Mouse (Mus musculus): ENCODE measurements at regions not wholly inside any gene's neighbourhood (a gene's known extent, or its start where the extent isn't known, plus 50 kb on each side); places are given as distances from the start of the nearest gene placed in this dataset.

- no peak for DNase-seq
Measured at GRCm38 (mm10) chr2:117548273-117548672, 205.5 kb upstream of the Rasgrp1 start.

GRCm38 (mm10) chr2:117556301-117556700, 213.5 kb upstream of the Rasgrp1 start:
- peak; percentile 14 for DNase-seq

DNA sequence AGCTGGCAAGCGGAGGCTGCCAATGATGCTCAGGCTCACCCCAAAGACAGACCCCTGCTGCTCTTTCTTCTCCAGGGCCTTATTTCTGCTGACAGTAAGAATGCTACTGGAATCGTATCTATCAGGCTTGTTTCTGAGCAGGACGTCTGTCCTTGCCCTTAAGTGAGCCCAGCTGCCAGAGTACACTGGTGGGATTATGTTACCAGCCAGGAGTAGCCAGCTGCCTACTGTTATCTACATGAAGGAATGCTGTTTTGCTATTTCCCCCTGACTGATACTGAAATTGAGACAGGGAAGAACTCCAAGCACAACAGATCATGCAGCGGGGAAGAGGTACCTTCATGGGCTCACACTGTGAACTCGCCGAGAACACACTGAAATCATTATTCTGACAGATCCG, 228.2 kb upstream of the Rasgrp1 start:
- peak; percentile 26 for DNase-seq

DNA sequence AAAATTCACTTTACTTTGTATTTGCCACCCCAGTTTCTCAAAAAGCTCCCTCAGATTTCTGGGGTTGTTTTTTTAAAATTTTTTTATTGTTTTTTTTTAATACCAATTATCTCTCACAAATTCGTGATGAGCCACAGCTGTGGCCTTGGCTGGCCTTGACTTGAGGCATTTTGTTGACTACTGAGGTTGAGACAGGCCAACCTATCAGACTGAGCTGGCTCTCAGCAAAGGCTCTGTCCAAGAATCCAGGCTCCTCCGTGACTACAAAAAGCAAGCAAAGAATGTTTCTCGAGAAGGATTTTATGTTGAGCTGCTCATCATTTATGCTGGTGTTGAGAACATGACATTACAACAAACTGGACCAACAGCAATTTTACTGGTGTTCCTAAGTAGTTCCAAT, 244.6 kb upstream of the Rasgrp1 start:
- DNase-seq: no peak

- no peak for DNase-seq
Measured at GRCm38 (mm10) chr2:117595028-117595427, 252.2 kb upstream of the Rasgrp1 start.

DNA sequence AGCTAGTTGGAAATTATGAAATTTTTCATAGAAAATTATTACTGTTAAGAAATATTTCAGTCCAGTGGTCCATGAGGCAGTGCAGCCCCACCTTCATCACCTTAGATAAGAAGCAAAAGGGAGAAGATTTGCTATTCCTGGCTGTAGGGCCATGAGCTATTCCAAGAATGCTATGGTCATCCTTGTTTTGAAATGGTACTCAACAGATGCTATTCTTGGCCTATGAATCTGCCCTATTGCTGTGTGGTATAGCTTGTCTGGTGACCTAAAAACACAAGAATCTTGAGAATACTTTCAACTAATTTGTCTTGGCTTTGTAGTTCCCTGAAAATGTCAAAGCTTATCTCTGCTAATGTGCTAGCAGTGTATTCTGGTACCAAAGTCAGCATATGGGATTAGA, 254.8 kb upstream of the Rasgrp1 start:
- no peak for DNase-seq

DNA sequence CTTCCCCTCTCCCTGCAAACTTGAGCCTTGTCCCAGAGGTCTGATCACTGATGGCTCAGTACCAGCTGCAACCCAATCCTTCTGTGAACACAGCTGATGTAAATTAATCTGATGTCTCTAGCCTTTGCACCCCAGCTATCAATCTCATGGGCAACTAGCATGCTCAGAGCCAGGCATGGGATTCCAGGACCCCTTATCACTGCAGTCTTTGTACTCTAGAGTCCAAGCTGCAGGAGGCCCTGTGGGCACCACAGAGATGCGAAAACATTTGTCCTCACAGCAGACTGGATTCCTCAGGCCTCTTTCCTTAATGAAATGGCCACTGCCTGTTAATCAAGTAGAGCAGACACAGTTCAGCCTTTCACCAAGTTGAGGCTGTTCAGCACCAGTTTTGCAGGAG, 272.0 kb upstream of the Rasgrp1 start:
- DNase-seq: peak; percentile 43

- DNase-seq: no peak
Measured at GRCm38 (mm10) chr2:117618063-117618462, 275.3 kb upstream of the Rasgrp1 start.

DNA sequence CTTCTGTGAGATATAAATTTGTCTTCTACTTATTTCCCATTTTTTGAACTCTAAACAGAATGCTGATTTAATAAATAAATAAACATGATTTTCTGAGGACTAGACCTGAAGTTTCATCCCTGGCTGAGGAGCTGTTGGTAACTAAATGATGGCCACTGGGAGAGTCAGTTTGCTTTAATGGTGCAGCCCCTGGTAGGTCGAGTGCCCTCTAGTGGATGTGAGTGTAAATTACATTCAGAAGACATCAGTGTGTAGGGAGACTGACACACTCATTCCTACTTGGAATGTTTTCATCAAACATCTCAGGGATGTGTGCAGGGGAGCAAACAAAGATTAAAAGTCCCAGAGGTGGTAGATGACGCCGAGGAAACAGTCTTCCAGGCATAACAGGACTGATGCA, 281.2 kb upstream of the Rasgrp1 start:
- peak; percentile 38 for DNase-seq

GRCm38 (mm10) chr2:117634906-117635305, 292.1 kb upstream of the Rasgrp1 start:
- DNase-seq: no peak

- DNase-seq: no peak
Measured at GRCm38 (mm10) chr2:117637397-117637796, 294.6 kb upstream of the Rasgrp1 start.

GRCm38 (mm10) chr2:117652101-117652500, 309.3 kb upstream of the Rasgrp1 start:
- DNase-seq: no peak

DNA sequence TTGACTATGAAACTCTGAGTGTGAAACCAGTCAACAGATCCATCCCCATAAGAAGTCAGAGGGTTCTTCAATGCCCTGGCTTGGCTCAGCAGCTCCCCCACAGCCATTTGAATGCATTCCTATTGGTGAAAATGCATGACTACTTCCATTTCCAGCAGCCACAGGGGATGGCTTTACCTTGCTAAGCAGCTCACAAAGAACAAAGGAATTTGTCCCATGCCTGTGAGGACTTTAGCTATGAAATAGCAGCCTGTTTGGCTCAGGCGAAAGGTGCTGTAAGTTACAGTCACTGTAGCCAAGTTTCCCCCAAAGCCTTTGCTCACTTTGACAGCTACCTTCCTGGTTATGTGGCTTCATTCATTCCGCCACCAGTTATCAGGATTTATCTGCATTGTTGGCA, 309.8 kb upstream of the Rasgrp1 start:
- DNase-seq: no peak

GRCm38 (mm10) chr2:117656546-117657175, 313.9 kb upstream of the Rasgrp1 start:
- no peak for DNase-seq

DNA sequence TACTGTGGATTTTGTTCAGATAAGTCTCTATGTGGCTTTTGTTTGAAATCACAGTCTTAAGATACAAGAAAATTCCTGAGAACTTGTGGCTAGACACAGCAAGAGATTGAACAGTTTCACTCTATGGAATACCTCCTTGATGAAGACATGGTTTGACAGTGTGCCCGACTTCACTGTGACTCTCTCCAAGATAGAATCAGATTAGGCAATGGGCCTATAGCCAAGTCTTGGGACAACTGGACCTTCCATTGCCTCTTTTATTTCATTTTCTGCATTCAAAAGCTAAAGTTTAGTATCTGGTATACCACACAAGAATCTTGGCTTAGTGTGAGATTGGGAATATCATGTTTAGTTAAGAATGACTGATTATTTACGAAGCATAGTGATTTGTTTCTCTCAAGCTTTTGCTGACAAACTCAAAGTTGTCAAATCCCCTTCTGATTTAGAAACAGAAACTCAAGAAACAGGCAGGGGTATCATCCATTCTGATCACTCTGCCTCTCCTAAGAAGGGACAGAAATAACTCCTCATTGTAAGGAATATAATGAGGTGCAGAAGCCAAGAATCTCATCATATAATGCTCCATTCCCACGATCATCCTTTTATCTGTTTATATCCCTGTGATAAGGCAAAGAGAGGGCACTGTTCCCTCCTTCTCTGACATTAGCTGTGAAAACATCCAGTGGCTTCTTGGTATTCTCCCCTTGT, 317.6 kb upstream of the Rasgrp1 start:
- DNase-seq: no peak

DNA sequence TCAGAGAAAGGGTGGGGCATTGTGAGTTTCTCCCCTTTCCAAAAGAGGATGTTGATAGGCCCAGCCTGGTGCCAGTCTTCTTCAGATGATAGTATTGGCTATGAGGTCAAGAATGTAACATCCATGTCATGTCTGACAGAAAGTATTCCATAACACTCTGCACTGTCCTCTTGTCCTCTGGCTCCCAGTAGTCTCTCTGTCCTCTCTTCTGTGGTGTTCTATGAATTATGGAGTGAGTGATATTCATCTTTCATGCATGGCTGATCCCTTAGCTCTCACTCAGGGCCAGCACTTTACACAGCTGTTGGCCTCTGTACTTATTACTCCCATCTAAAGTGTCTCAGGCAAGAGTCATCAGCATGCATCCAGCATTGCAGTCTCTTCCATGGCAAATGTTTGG, 319.9 kb upstream of the Rasgrp1 start:
- DNase-seq: no peak

DNA sequence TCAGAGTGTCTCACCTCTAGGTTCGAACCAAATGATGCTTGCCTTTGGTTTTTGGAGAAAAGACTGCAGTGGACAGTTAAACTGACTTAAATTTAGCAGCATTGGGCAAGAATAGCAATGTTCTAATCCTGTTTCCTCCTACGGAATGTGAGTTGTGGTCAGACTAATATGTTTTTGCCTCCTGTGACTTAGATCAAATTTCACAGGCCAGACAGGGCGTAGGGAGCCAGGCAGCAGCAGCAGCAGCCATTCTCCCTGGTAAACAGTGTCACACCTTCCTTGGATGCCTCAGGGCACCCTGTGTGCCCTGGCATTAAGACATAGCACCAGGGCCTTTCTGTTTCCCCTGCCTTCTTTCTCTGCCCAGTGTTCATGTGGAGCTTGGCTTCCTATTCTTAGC, 323.7 kb upstream of the Rasgrp1 start:
- DNase-seq: no peak

DNA sequence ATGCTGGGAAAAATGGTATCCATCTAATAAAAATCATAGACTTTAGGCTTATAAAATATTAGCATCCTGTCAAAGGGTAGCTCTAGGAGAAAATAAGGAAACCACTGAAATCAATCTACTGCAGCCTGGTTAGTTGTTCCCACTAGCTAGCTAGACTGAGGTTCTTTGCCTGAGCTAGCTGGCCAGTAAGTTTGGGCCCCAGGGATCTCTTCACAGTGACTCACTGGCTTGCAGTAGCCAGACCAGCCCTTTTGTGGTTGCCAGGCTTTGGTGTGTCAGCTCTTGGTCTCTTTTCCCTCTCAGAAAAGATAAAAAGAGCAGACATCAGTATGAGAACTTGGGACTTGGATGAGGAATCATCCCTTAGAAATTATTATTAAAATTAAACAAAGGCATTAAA, 325.3 kb upstream of the Rasgrp1 start:
- no peak for DNase-seq

DNA sequence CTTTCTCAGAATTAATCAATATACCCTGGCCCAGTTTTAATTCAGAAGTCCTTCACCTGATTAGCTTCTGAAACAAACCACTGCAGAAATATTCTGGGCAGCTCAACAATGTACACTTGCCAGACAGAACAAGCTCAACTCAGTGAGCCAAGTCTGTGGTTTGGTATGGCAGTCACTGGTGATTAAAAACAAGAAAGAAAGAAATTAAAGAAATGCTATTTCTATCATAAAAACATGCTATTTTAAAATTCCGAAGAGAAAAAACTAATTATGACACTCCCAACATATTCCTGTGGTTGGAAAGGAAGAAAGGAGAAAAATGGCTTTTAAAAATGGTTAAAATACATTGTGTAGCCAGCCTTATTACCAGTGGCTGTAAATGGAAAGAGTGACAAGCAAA, 332.1 kb upstream of the Rasgrp1 start:
- DNase-seq: no peak

- DNase-seq: no peak
Measured at GRCm38 (mm10) chr2:117678650-117679049, 335.8 kb upstream of the Rasgrp1 start.

DNA sequence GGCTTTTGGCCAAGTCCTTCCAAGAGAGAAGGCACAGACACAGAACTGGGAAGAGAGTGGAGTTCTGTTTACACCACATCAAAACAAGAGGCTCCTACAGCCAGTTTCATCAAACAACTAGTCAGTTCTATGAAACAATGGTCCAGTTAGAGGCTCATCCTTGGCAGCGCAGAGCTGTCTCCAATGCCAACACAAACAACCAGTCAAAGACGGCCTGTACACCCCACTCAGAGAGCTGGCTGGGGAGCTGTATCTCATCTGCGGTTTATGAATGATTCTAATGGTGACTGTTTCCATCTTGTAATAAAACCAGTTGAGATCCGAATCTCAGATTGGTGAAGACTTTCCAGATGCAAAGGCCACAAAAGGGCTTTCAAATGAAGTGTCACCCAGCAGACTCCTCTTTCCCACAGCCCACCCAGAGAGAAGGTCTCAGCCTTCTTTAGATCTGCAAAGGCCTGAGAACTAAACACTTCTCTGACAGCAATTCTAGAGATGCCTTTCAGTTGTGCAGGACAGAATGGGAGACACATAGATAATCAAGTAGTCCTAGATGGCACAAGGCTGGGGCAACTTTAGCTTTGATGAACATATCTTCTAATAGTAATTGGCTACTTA, 343.1 kb upstream of the Rasgrp1 start:
- DNase-seq: no peak

DNA sequence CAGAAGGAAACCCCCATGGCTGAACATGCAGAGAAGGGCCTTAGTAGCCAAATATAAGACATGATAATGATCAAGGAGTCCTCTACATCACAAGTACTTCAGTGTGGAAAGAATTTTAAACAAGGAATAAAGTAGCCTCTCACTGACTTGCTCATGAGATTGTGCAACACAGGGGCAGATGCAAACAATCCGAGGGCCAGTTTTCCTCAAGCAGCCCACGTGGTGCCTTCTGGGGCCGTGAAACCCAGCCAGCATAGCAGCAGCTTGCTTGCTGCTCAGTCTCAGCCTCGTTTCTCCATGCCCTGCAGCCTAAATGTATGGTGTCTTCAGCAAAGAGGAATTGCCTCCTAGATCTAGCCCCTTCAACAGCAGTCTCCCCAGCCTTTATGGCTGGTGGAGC, 350.7 kb upstream of the Rasgrp1 start:
- no peak for DNase-seq

- DNase-seq: no peak
Measured at GRCm38 (mm10) chr2:117710173-117710813, 367.5 kb upstream of the Rasgrp1 start.

GRCm38 (mm10) chr2:117724066-117724465, 381.3 kb upstream of the Rasgrp1 start:
- peak; percentile 39 for DNase-seq
